Mouse (Mus musculus): Measurements from ENCODE around the gene Olfr1564. TPM values are rescaled to one million over a fixed set of nuclear protein-coding genes. Genes with fewer than 3 reads are reported as not detected.
"Not testable (repeated sequence)": the region's sequence is repeated elsewhere in the genome, so short reads cannot be mapped to it uniquely, and the experiment has no call there.

Olfr1564 gene
- under 1 TPM; 0.15 to 0.23 TPM for total RNA-seq (2021)
- long read RNA-seq, experiment 1, result 0 reads
- long read RNA-seq, experiment 2, result 0 reads

- DNase-seq, result no peak
- intact Hi-C loops (cut with DNase I), result no loop called here
These were observed at the start of gene Olfr1564 for GRCm38 (mm10) chr17:33221590-33221989. Gene Olfr1564, minus strand, starts transcription at chr17:33221690.

- intact Hi-C loops (cut with DNase I), result no loop called here
- DNase-seq, result no peak
These were observed 47.4 kb upstream of the Olfr1564 start for GRCm38 (mm10) chr17:33268907-33269306.

GRCm38 (mm10) chr17:33264376-33264775, 42.9 kb upstream of the Olfr1564 start, which contains the start of gene Olfr63:
Gene Olfr63, plus strand, starts transcription at chr17:33264676.
- DNase-seq, result no peak
- intact Hi-C loops (cut with DNase I), result no loop called here

- DNase-seq; intact Hi-C loops (cut with DNase I): not testable (repeated sequence)
These were observed 33.8 kb upstream of the Olfr1564 start for GRCm38 (mm10) chr17:33255319-33255657.

- intact Hi-C loops (cut with DNase I); DNase-seq: not testable (repeated sequence)
These were observed 33.2 kb upstream of the Olfr1564 start, which contains the start of gene Zfp955a for GRCm38 (mm10) chr17:33254530-33255318. Gene Zfp955a, minus strand, starts transcription at chr17:33255145.

- intact Hi-C loops (cut with DNase I); DNase-seq: not testable (repeated sequence)
These were observed 15.2 kb upstream of the Olfr1564 start for GRCm38 (mm10) chr17:33236646-33237045.

GRCm38 (mm10) chr17:33191002-33191401, 30.5 kb downstream of the Olfr1564 start, which contains the start of gene Olfr239:
Gene Olfr239, plus strand, starts transcription at chr17:33191302.
- DNase-seq; intact Hi-C loops (cut with DNase I): not testable (repeated sequence)

GRCm38 (mm10) chr17:33168147-33168546, 53.3 kb downstream of the Olfr1564 start, which contains the start of gene Olfr55:
Gene Olfr55, plus strand, starts transcription at chr17:33168447.
- DNase-seq; intact Hi-C loops (cut with DNase I): not testable (repeated sequence)

Other genes starting within 250 kb of the Olfr1564 start
- gene Zfp952, start 228.6 kb downstream of the Olfr1564 start, total RNA-seq (2021), result 1 to 10 TPM; 3.1 to 5.4 TPM
- 1 to 10 TPM; 1.5 to 2.4 TPM for gene Zfp763, start 188.3 kb downstream of the Olfr1564 start, total RNA-seq (2021)
- gene 4921501E09Rik, start 153.6 kb downstream of the Olfr1564 start, total RNA-seq (2021), result not detected
- 1 to 10 TPM; 3.1 to 4.8 TPM for gene Zfp563, start 132.4 kb downstream of the Olfr1564 start, total RNA-seq (2021)
- gene Morc2b, start 82.0 kb downstream of the Olfr1564 start, total RNA-seq (2021), result under 1 TPM; 0.07 to 0.20 TPM
- not detected for gene Olfr55, start 53.2 kb downstream of the Olfr1564 start, total RNA-seq (2021)
- not detected for gene Olfr239, start 30.4 kb downstream of the Olfr1564 start, total RNA-seq (2021)
- 1 to 10 TPM; 3.0 to 5.4 TPM for gene Zfp955a, start 33.5 kb upstream of the Olfr1564 start, total RNA-seq (2021)
- not detected for gene Olfr63, start 43.0 kb upstream of the Olfr1564 start, total RNA-seq (2021)
- gene Zfp955b, start 67.9 kb upstream of the Olfr1564 start, total RNA-seq (2021), result 10 to 100 TPM in 1 of 2 experiments, 1 to 10 TPM in 1; 8.2 to 10.3 TPM
- 1 to 10 TPM; 2.6 to 2.7 TPM for gene Zfp81, start 137.2 kb upstream of the Olfr1564 start, total RNA-seq (2021)
- 1 to 10 TPM; 2.7 to 3.4 TPM for gene Zfp101, start 173.0 kb upstream of the Olfr1564 start, total RNA-seq (2021)
- gene Actl9, start 211.2 kb upstream of the Olfr1564 start, total RNA-seq (2021), result not detected